Mouse (Mus musculus): ENCODE measurements around the gene C1qtnf5.
A peak's percentile ranks its signal among the peaks of the same experiment; 100 is the strongest.

C1qtnf5 gene

DNA sequence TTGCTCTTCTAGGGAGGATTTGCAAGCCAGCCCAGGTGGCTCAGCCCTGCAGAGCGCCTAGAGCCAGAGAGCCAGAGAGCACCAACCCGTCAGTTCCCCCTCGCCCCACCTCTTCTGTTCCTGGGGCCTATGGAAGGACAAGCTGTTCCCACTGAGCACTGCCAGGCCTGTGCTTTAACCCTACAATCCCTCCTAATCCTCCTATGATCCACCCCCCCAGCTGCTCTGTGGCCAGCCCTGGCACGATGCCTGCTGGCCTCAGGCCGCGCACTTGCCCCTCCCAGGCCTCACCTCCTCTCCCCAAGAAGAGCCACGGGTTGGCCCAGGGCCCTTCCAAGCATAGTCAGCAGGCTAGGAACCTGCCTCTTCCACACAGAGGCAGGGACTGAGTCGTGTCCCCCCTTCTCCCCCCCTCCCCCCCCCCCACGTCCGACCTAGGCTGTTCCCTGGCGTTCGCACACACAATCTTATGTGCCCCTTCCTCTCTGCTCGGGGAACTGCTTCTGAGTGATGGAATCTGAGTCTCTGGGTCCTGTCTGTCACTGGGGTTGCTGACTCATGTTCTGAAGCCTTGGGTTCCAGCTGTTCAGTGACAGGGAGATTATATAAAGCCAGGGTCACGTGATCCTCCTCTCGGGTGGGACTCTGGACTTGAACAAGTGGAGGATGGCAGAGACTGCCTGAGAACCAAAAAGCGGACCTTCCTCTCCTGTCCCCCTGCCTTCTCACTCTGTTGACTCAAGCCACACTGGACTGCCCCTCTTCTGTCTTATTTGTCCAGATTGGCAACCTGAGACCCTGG is 27.9 kb upstream of the C1qtnf5 start:
- DNase-seq (ENCODE audit: low read depth, low spot score), result peak; percentile 99

DNA sequence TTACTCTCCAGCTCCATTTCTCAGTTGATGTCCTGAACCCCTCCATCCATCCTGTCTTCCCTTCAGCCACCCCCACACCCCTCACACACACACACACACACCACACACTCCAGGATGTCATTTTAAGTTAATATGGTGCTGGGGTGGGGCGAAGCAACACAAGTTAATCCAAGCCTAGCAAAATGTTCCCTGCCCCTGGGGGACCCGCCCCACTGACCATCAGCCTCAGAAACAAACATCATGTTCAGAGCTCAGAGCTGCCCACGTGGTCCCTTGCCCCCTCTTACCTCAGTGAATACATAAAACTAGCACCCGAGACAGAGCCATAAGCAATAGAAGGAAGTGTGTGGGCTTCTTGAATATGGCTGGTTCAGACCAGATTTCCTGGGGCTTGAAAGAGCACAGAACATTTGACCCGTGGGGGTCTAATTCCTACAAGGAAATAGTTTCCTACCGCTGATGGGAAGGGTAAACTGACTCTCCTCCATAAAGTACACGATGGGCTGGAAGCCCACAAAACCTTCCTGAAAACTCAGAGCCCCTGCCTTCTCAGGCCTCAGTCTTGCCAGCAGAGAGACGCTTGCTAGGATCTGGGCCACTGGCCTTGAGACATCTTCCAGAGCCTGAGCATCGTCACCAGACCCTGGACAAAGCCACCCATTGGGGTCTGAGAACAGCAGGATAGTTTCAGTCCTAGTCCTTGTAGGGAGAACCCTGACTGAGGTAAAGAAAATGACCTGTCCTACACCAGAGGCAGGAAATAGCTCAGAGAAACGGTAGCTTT is 26.9 kb upstream of the C1qtnf5 start:
- DNase-seq (ENCODE audit: low read depth, low spot score), result peak; percentile 8

DNA sequence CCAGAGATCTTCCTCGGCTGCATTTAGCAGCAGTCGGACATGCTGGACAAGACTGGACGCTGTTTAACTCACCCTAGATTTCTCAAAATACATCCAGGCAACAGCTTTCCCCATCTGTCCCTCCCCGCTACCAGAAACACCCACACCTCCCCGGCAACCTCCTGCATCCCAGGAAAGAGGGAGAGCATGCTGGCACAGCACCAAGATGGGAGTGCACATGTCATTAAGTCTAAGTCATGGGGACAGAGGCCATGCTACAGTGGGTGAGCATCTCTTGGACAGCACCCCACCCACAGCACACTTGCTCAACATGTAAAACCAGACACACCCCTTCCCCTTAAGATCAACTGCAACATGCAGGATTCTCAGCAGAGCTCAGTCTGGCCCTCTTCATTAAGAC is 26.1 kb upstream of the C1qtnf5 start:
- no peak for DNase-seq (ENCODE audit: low read depth, low spot score)

DNA sequence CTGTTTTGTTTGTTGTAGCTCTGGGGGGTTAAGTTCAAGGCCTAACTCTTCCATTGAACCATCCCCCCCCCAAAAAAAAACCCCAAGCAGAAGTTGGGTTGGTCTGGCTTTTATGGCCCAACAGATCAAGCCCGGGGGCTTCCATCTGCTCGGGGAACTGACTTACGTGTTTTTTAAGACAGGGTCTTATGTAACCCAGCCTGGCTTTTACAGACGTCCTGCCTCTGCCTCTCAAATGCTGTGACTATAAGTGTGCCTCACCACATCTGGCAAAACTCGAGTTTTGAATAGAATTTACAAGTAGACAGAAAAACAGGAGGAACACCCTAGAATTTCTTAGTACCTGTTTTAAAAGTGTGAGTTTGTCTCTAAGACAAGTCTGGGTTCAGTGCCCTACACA is 25.5 kb upstream of the C1qtnf5 start:
- no peak for DNase-seq (ENCODE audit: low read depth, low spot score)

DNA sequence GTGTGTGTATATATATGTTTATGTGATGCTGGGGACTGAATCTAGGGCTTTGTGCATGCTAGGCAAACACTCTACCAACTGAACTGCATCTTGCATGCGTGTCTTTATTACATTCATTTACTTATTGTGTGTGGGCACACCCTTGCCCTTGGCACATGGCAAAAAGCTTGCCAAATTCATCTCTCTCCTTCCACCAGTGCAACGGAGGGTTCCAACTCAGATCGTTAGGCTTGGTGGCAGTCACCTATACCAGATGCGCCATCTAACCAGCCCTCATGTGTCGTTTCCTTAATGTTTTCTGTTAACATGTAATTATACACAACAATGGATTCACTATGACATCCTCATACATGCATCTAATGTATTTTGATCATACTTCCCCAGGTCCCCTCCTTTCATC is 24.8 kb upstream of the C1qtnf5 start:
- no peak for DNase-seq (ENCODE audit: low read depth, low spot score)

DNA sequence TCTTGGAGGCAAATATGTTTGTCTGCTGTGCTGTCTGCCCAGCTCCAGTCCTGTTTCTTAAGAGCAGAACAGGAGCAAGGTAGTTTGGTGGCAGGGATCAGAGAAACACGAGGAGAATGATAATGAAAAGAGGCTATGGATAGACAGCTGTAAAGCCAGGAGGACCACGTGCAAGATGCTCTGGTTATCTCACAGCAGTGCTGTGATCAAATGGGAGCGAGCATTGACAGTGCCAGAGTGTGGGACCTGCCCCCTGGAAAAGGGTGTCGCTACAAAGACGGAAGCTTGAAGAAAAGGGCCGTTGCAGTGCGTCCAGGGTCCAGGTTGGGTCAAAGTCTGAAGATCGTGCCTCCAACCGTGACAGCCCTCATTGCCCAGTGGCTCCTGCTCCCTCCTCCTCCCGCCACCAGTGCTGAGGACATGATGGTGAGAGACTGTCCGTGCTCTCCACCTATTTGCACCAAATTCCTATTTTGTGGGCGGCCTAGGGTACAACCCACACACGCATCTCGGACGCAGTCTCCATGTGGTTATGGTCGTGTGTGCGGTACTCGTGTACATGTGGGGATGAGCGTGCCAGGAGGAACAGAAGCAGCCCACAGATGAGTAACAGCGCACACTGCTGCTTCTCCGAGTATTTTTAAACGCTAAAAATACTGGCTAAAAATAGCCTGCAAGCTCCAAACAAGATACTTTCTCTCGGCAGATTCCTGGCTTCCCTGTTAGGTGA is 23.5 kb upstream of the C1qtnf5 start:
- peak; percentile 86 for DNase-seq (ENCODE audit: low read depth, low spot score)

DNA sequence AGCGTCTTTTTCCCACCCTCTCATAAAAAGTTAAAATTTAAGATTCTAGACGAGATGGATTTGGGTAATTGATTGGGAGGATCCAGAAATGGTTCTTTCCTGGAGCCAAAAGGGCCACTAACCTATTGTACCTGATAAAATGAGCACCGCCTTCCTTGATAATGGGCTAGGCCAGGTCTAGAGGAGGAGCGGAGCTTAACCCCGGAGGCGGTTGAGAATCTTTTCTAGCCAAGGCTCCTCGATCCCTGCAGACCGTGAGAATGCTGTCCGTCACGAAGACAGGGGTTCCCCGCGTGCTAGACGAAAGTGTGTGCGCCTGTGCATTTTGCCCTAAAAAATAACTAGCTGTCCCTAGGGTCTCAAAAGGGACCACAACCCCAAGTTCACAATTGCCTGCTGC is 22.8 kb upstream of the C1qtnf5 start:
- DNase-seq (ENCODE audit: low read depth, low spot score), result no peak

DNA sequence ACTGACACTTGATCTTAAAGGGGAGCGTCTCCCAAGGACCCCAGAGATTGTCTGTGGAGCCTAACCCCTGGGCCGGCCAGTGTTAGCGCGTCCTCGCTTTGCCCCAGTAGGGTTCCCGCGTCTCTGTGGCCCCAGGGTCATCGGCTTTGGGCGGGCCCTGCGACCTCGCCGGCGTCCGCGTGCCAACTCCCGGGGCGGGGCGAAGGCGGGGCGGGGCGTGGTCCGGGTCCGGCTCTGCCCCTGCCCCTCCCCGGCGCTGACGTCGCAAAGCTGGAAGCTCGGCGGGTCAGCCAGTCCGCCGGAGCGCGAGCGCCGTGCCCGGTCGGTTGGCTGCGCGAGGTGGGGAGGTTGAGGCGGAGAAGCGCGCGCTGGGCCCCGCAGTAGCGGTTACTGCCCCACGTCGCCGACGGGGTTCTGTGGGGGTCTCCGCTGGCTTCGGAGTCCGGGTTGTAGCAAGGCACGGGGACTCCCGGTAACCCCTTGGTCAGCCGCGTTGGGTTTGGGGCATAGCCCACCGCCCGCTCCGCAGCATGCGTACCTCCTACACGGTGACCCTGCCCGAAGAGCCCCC is 22.3 kb upstream of the C1qtnf5 start:
- DNase-seq (ENCODE audit: low read depth, low spot score), result peak; percentile 91

DNA sequence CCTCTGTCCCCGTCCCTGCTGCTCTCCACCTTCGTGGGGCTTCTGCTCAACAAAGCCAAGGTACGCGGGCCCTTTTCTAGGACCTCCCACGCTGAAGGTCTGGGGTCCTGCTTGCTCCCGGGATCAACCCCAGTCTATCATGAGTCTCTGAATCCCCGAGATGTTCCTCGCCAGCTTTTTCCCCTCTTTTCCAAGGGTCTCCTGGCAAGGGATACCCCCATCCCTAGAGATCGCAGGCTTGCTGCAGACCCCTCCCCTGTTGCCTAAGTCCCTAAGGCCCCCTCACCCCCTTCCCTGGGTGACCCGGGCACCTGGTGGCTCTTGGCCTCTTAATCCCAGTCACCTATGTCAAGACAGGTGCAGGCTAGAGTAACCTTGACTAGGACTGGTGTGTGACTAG is 21.8 kb upstream of the C1qtnf5 start:
- DNase-seq (ENCODE audit: low read depth, low spot score), result no peak

DNA sequence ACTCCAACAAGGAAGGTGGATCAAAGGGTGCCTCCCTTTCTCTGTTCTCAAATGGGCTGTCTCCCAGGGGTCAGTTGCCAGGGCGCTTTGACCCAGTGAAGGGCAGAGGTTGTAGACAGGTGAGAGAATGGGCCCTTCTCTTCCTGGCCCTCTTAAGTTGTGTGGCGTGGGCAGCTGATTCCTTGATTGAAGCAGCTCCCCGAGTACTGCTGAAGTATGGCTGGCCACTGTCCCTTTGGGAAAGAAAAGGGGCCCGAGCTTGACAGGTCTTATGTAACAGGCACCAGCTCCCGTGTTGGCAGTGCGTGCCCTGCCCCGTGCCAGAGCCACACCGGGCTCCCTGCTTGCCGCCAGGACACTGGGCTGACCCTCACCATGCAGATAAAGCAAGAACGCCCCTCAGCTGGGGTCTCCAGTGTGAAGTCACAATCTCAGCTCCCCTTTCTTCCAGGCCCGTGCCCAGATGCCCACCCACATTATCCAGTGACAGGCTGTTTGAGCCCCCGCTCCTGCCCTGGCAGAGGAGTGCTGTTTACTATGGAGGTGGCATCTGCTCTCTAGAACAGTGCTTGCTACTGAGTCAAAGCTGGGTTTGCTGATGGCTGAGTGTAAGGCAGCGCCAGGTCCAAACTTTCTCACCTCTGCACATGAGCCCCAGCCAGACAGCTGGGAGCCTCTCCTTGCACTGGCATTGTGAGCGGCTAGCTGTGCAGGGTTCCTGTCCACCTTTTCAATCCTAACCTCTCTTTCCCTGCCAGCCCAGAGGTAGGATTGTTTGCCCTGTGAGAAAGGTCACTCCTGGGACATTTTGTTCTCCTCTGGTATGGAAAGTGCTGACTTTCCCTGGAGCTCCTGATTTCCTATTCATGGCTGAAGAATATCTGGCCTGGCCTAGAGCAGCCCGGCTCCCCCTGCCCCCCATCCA is 21.0 kb upstream of the C1qtnf5 start:
- DNase-seq (ENCODE audit: low read depth, low spot score), result peak; percentile 92

DNA sequence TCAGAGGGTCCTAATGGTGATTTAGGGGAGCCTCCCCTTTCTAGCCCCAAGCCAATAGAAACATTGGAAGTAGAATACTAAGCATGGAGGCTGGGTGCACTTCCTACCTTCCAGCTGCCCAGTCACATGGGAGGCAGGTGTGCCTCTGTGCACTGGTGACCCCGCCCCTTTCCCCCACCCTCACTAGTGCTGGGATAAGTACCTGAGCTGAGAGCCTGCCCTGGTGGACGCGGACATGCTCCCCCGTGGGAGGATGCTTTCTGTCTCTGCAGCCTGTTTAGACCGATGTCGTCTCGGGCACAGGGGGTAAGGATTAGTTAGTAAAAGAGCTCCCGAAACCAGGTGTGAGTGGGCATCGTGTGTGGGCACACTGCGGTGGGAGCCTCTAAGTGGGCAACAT is 20.1 kb upstream of the C1qtnf5 start:
- DNase-seq (ENCODE audit: low read depth, low spot score), result peak; percentile 81

DNA sequence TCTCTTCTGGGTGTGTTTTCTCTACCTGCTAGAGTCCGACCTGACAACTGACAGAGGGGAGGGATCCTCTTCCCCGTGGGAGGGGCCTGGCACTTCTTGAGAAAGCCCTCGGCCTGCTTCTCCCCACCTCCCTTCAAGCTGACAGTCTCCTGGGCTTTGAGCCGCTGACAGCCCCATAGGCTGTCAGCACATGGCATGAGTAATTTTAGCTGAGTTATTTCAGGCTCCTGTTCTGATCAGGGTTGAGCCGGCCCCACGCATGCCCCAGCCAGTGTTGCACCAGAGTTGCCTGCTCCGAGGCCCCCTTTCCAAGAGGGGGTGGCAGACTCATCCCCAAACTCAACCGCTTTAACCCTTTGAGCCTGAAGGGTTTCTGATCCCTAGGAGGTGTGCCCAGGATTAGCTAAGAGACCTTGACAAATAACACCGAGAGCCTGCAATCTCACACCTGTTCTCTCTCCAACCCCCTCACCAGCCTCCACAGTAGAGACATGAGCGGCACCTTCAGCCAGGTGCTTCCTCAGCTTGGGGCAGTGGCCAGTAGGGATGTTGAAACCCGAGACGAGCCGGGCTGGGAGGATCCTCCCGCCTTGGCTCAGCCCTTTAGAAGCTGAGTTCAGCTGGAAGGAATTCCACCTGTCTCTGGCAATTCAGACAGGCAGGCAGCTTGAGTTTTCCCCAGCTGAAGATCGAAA is 19.1 kb upstream of the C1qtnf5 start:
- peak; percentile 92 for DNase-seq (ENCODE audit: low read depth, low spot score)

DNA sequence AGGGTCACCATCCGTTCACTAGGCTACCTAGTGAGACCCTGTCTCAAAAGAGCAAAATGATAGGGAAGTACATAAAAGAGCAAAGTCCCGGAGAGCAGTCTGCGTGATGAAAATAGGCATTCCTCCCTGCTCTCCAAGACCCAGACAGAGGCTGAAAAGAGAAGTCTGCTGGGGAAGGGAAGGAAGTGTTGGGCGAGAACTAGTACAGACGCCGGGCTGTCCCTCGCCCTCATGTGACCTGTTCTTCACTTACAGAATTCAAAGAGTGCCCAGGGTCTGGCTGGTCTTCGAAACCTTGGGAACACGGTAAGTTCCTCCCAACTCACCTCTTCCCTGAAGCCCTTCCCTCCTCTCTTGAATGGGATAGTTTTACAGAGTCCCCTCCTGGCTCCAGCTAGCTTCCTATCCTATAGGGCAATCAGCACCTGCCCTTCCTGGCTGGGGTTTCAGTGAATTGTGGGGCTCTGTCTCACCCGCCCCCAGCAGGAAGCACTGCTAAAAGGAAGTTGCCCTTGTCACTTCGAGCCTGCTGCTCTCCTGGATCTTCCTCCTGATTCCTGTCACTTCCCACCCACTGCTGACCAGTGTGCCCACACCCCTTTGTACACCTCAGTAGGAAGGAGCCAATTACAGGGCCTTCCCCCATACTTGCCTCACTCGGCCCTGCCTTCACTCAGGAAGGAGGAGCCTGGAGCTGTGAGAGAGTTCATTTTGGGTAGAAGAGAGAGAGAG is 18.0 kb upstream of the C1qtnf5 start:
- DNase-seq (ENCODE audit: low read depth, low spot score), result no peak

DNA sequence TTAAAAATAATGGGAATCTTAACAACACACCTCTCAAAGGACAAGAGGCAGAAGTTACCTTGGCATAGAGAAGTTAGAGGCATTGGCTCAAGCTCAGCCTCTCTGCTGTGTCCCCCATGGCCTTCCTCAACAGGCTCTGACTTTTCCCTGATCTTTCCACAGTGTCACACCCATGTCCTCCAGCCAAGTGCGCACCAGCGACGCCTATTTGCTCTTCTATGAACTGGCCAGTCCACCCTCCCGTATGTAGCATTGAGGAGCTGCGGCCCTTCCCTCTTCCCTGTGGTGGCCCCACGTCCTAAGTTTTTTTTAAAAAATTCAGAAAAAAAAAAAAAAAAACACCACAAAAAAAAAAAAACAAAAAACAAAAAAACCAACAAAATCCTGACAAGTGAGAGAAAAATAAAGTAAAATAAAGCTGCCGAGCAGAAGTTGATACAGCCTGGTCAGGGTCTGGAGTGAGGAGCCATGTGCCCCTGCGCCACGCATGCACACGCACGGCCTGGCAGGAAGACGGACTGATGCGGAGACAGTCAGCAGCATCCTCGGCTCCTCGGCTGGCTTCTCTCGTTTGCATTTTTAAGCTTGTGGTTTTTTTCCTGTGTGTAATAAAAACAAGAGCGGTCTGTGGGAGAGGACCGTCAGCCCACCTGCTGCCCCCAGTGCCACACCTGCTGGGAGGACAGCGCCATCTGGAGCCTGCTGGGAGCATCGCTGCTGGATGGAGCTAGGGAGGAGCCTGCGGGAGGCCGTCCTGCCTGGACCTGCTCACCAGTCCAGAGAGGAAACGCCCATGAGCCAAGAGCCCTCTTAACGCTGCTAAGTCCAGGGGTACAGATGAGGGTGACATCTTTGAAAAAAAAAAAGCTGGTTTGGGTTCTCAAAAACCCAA is 13.2 kb upstream of the C1qtnf5 start:
- peak; percentile 73 for DNase-seq (ENCODE audit: low read depth, low spot score)

DNA sequence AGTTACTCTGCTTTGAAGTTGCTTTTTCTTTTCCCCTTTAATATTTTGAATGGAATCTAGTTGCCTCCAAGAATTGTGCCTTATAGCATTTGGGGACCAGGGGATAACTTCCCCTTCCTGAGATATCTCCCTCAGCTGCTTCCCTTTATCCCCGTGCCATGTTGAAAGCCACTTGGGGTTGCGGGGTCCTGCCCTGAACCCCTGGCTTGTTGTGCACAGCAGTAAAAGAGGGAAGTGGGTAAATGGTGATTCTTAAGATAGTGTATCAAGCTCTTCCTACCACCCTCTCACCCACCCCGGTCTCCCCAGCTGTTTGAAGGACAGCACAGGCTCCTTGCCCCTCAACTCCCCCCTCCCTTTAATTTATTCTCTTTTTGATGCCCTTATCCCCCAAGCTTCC is 12.3 kb upstream of the C1qtnf5 start:
- no peak for DNase-seq (ENCODE audit: low read depth, low spot score)

DNA sequence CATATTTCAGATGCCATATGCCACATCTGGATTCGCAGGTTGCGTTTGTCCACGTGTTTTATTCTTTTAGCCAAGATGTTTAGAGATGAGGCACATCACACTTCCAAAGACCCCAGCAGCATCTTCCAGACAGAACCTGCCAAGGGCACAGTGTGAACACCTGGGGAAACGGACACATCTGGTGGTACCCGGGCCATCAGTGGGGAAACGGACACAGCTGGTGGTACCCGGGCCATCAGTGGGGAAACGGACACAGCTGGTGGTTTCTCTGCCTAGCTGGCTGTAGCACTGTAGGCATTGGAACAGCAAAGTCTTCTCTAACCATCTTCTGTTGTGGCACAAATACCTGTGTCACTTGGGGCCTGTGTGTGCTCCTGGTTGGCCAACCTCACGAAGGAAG is 11.3 kb upstream of the C1qtnf5 start:
- DNase-seq (ENCODE audit: low read depth, low spot score), result no peak

DNA sequence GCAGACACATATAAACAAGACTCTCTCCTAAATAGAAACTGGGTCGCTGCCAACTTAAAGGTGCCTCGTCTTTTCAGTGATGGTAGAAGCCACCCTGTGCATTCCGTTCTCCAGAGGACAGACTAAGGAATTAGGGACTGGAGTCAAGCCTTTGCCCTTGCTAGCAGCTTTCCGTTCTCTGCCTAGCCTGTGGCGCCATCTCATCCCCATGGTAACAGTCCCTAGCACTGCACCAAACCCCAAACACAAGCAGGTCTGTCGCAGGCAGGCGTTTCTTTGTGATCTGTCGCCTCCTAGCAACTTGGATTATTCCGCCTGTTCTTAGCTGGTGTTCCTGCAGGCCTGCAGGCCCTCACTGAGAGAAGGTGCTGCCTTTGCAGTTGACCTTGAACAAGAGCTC is 10.5 kb upstream of the C1qtnf5 start:
- DNase-seq (ENCODE audit: low read depth, low spot score), result peak; percentile 65

DNA sequence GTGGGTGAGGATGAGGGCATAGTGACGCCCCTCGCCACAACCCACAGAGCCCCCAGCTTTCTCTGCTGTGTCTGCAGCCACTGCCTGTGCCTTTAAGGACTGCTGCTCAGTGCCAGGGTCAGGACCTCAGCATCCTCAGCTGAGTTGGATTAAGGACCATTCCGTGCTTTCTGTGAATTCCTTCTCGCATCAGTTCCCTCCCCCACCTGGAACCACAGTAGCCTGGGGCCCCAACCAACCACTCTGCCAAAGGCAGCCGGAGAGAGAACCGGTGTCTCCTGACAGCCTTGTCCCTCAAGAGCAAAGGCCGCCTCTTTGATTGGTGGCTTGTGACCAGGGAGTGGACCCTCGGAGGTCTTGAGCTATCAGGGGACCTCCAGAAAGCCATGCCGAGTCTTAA is 5.6 kb upstream of the C1qtnf5 start, which contains the start of gene Mfrp:
Gene Mfrp, plus strand, starts transcription at position 240 of the 400 bp plus-strand sequence.
- no peak for DNase-seq (ENCODE audit: low read depth, low spot score)

DNA sequence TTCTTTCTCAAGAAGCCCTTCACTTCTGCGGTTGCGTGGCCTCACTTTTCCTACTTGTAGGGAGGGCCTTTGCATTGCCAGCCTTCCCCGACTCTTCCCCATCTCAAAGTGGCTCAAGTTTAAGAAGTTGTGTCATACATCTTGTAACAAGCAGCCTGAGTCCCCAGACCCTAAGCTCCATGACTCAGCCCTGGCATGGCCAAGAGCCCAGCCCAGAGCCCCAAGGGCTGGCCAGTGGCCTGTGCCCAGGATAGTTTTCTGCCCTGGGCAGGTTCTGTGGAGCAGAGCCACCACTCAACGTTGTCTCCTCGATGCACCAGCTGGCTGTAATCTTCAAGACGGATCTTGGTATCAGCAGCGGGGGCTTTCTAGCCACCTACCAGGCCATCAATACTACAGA is 2.2 kb upstream of the C1qtnf5 start:
- DNase-seq (ENCODE audit: low read depth, low spot score), result no peak

Data from skeletal muscle tissue, adult 2 months (tissue).